Mouse (Mus musculus) cerebellum, adult 11-12 months (tissue): ENCODE results near the gene Bcat1.
"Not testable (repeated sequence)": the region's sequence is repeated elsewhere in the genome, so short reads cannot be mapped to it uniquely, and the experiment has no call there.

Source experiments
- DNase-seq: peaks from one replicate; pipeline ENCODE4 v3.0.0; 2022

The Bcat1 gene

DNA sequence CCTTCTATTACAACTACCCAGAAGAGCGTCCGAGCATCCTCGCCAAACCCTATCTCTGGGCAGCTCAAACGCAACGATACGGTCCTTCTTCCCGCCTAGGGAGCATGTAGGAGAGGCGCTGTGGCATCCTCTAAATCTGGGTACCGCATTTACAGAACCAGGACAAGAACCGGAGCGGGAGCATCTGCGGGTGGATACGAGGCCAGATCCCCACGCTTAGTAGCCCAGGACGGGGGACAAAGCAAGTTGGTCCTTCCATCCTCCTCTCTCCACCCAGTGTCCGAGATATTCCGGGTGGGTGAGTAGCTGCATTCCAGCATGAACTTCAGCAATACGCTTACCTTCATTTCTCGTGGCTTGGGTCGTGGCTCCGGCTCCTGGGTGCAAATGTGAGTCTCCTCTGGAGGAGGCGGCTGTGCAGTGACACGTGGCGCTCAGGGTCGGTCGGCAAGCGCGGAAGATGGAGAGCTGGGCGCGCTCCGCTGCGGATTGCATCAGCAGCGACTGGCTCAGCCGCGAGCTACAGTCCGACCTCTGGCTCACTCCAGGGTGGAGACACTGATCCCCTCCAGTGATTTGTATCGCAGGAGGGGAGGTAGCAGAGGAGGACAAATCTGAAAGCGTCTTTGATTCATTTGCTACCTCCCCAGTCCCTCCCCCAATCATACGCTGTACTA, at the start of gene Bcat1:
Gene Bcat1, minus strand, starts transcription at position 637 of the 677 bp plus-strand sequence.
- DNase-seq: no peak

DNA sequence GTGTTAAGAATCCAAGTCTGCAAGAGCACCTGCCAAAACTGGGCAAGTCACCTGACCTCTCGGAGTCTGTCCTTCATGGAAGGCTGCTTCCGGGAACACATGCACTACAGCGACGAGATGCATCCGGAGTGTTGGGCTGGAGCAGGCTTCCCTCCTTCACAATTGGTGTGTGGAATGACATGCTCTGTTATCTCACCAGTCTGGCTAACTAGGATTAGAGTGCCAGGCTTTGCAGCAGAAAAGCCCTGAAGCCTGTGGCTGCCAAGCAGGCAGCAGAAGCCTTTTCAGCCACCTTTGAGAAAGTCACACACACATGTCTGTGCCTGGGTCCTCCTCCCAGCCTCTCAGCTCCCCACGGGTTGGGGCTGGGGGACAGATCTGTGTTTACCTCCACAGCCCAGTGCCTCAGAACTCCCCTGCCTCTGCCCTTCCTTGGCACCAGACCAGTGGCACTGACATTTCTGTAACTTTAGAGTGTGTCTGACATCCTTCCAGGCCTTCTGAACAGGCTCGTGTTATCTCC, 49.7 kb upstream of the Bcat1 start:
- no peak for DNase-seq

DNA sequence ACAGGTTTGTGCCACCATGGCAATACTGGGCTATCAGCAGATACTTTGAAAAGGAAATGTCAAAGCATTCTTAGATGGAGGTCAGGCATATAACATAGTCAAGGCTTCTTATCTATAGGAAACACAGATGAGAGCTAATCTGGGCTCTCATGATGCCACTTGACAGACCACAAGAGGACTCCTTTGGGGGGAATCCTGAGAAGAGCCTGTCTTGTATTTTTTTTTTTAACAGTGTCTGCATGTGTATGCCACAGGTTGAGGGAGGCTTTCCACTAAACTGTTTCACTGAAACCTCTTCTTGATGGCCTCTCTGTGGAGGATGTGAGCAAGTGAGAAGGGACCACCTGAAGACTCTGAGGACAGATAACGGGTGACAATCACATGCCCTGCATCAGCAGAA, 48.6 kb upstream of the Bcat1 start:
- no peak for DNase-seq

DNA sequence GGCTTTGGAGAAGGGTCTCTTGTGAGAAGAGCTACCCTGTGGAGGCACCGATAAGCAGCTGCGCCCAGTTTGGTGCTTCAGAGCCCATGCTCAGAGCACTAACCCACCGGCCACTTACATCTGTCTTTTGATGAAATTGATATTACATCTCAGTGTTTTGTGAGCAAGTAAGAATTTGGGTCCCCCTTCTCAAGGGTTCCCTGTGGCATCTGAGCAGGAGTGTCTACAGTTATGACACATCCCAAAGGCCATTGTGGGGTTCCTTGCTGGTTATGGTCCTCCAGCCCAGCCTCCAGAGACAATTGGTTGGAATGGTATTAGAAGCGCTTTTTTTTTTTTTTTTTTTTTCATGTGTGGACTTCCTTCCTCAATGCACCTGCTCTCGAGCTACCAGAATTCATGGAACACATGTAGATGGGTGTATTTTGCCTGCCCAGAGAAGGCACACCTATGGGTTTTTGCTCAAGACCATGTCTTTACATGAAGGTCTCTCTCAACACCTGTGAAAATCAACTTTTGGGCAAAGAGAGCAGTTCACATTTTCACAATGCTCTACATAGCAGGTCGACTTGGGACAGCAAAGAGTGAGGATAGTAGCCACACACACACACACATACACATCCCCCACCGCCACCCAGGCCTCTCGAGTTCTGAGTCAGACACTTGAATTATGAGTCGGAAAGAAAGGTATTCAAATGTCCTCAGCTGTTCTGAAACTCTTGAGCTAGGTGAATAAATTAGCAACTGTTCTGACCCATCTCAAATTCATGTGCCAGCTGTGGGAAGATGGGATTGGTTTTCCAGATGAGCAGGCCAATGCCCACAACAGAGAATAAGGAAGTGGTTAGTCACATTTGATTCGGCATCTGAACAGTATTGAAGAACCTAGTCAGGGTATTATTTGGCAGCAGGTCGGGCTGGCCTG, 47.4 kb upstream of the Bcat1 start:
- DNase-seq: no peak

DNA sequence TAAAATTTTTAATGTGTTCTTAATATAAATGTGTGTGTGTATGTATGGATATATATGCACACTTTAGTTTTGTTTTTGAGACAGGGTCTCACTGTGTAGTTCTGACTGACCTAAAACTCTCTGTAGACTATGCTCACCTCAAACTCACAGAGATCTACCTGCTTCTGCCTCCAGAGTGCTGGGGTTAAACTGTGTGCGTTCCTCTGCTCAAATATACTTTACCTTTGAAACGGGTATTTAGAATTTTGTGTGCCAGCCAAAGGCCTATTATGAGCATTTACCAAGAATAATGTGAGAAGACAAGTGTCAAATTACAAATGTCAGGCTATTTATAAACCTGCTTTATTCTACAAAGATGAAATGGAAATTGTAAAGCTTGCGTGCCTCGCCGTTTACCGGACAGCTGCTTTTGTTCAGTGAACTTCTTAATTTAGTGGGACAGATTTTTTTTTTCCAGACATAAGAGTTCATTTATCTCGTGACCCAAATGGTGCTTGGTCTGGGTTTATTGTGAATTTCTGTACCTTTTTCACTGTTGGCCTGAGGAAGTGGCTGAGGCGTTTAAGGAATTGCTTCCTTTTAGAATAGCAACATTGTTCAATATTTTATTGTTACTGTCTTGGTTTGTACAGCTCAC, 46.6 kb upstream of the Bcat1 start:
- no peak for DNase-seq

DNA sequence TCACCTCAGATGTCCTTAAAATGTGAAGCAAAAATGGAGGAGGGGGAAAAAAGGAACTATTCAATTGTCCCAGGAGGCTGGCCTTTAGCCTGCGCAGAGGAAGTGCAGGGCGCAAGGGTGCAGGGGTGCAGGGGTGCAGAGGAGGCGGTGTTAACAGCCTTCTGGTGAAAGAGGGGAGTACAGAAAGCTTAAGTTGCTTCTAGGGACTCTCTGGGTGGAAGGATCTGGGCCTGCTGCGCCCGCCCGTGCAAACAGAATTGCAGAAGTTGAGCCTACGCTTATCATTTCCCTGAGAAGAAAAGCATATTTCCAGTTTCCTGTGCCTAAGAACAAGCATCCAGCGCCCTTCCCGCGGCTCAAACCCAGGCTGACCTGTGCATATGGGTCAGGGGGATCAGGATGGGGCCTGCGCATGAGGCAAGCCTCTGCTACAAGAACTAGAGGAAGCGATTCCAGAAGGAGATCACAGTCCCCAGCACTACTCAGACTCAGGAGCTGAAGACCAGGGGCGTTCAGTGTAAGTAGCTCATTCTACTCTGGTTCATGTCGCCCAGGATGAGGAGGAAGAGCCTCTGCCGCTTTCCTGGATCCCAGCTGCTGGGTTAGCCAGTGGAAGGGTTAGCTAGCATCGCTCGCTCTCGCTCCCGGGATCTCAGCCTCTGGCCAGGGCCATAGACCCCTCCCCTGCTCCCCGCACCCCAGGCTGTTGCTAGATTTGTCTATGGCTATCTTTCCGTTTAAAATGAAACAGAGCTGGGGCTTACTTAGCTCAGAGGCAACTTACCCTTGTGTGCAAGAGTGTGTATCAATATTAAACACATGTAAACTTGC, 45.8 kb upstream of the Bcat1 start:
- no peak for DNase-seq

DNA sequence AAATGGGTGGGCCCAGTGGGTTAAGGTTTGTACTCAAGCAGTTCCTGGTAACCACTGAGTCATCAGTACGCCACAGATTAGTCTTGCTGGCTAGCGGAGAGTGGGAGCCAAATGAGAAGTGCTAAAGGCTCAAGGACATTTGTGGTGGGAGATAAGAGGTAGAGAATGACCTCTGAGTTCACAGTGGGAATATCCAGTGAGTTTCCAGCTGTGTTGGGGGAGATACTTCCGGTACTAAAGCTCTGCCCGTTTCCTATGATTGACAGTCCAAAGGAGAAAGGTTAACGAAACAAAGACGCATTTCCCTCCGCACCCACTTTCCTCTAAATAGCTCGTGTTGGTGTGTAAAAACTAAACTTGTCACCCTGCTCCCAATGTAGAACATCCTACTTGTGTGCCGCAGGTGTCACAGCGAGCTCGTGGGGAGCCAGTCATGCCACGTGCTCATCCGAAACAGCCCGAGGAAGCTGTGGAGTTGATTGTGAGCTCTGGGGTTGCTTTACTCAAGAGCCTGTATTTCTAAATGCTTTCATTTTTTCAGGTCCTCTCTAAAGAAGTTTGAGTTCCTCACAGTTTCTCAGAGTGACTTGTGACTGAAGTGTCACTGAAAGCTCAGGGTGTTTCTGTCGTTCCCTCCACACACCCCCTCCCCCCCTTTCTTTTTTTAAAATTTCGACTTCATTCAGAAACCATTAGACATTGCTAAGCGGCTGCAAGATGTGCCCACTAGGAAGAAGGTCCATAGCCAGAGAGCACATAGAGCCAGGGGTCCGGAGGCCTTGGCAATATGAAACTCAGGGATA, 45.0 kb upstream of the Bcat1 start:
- DNase-seq: no peak

DNA sequence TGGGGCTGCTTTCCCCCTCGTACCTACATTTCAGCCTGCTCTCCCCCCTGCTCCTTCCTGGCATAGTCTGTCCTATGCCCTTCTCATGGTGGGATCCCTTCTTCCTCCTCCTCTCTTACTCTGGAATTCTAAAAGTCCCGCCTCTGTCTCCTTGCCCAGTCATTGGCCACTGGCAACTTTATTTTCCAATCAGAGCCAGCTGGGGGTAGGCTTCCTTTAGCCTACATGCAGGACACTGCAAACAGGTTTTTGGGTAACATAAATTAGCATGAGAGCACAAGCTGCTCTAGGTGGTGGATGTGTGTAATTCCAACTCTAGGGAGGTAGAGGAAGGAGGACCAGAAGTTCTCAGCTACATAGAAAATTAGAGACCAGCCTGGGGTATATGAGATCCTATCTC, 44.1 kb upstream of the Bcat1 start:
- DNase-seq: no peak

DNA sequence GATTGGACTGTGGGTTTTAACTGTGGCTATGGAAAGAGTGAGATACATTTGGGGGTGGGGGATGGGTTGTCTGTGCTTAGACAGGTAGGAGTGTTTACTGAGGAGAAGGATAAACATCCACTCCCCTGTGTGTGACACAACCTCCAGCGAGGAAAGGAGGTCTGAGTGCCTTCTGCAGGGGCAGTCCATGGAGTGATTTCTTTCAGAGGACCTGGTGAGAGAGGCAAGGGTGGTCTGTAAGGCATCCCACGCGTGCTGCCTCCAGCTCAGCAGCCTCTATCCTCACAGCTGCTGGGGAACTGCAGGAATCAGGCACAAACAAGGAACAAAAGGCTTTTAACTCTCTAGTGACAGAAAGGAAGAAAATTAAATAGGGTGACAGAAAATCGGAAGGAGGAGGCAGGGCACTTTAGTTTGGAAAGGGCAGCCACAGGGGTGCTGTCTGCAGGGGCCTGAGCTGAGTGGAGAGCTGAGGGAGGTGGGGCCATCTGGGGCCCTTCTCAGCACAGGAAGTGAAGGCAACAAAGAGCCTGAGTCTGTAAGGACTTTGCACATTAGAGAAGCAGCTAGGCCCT, 40.2 kb upstream of the Bcat1 start:
- DNase-seq: no peak

DNA sequence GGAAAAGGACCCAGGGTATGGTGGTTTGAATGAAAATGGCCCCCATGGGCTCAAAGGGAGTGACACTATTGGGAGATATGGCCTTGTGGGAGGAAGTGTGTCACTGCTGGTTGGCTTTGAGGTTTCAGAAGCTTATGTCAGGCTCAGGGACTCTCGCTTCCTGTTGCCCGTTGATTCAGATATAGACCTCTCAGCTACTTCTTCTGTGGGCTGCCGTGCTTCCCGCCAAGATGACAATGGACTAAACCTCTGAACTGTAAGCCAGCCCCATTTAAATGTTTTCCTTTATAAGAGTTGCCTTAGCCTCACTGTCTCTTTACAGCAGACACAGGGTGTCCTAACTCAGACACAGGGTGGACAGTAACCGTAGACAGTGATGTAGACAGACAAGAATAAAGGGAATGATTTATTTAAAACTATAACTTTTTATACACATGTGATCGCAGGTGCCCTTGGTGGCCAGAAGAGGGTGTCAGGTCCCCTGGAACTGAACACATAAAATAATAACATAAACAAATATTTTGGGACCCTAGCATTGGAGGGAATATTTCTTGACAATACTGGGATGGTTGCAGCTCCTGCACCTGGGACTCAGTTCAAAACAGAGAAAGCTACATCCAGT, 39.6 kb upstream of the Bcat1 start, which contains the start of gene Lrmp:
Gene Lrmp, plus strand, starts transcription at position 178 of the 622 bp plus-strand sequence.
- DNase-seq: no peak

DNA sequence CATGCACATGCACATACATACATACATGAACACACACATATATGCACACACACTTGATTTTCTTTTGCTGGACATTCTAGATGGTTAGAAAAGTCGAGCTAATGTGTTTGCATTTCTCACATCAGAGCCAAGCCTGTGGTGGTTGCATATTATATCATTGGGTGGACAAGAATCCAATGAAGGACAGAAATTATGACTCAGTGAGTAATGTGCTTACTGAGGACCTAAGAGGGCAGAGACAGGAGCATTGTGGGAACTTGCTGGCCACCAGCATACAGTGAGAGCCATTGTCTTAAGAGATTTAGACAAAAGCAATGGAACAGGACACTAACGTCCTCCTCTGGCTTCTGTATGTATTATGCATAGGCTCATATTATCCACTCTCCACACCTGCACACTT, 38.6 kb upstream of the Bcat1 start:
- DNase-seq: no peak

DNA sequence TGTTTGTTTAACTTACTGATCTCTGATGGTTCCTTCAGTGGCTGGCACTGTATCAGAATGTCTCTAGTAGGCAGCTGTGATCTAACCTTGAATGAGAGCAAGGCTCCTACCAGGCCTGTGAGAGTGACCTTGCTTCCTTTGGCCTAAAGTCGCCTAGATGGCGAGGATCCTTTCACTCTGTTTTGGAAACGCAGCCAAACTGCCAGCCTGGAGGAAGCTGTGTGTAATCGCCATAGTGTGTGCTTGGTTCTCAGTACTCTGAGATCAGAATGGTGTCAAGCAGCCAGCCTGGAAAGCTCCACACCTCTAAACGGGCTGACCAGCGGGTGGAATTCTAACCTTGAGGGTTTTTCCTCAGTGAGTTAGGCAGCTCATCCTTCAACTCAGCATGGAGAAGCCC, 36.9 kb upstream of the Bcat1 start:
- DNase-seq: no peak

DNA sequence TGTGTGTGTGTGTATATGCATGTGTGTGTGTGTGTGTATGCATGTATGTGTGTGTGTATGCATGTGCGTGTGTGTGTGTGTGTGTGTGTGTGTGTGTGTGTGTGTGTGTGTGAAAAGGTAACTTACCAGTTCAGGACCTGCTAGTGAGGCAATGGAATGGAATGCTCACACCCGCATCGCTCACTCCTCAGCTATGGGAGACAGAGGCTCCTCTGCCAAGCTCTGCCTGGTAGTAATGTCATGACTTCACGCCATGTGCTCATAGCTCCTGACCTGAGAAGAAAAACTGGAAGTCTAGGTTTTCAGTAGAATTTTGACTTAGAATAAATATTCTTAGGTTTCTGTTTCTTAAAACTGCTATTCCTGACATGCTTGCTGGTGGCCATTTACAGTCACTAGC, 34.8 kb upstream of the Bcat1 start:
- no peak for DNase-seq

DNA sequence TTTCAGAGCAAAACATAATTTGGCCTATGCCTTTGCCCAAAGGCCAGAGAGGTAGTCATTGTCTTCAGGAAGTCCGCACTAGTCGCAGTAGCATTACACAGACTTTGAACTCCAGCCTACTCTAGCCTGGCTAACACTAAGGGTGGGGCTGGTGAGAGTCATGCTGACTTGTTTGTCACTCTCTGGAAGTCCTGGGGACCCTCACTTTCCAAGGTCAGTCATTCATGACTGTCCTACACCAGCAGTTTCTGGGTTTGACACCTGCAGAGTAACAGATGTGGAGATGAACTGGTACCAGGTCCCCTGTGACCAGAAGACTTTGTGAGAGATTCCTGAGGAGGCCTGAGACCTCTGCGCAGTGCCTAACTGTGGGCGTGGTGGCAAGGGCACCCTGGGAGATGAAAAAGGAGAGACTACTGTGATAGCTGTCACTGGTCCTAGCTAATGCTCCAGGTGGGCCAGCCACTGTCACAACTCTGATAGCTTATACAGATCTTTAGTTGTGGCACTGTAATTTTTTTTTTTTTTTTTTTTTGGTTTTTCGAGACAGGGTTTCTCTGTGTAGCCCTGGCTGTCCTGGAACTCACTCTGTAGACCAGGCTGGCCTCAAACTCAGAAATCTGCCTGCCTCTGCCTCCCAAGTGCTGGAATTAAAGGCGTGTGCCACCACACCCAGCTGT, 30.3 kb upstream of the Bcat1 start:
- DNase-seq: no peak

DNA sequence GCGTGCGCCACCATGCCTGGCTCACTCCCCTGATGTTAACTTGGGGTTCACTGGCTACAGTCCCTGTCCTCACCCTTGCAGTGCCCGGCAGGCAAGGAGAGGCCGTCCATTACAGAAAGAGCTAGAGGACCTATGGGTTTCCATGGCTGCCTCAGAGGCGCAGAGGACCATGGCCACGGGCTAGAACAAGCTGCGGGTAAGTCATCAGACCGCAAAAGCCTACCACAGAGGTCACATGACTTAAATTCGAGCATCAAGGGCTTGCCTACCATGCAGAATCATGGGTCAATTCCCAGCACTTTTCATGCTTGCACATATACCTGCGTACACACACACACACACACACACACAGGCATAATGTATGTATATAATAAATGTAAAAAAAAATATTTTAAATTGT, 29.5 kb upstream of the Bcat1 start:
- no peak for DNase-seq

DNA sequence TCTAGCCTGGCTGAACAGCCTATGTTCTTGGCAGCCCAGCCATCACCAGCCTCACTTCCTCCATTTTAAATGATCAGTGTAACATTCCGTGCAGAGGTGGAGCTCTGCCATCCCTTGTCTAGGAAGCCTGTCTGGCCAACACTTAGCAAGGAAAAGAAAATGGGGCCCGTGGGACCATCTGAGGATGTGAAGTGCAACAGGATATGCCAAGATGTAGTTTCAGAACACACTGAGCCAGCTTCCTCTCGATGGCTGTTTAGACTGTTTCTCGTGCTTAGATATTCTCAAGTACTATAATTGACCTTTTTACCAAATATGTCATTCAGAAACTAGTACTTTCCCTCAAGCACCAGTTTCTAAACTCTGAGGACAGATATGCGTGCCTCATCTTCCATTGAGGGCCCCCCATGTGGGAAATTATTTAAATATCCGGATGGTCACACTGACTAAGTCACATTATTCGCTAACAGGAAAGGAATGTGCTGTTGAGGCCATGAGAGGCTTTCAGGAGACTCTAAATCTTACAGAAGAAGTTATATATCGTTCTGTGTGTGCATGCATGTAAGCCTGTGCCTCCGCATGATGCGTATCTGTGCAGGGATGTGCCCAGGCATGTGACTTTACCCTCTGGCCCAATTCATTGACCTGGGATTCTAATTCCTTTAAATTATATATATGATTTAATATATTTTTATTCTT, 28.4 kb upstream of the Bcat1 start:
- DNase-seq: no peak

DNA sequence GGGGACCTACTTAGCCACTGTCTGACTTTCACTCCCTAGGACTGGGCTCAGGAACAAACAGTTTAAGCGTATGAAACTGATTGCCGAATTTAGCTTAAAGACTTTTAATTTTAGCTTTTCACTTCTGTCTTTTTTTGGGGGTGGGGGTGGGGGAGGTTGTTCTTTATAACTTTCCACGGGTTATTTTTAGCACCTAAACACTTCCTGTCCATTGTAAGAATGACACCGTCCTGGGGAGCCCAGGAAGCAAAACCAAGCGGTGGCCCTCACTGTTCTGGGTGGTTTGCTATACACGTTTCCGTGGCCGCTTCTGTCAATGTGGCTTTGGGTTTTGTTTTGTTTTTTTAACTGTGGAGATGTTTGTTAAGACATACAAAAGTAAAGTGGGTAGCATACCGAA, 24.9 kb upstream of the Bcat1 start:
- DNase-seq: no peak

DNA sequence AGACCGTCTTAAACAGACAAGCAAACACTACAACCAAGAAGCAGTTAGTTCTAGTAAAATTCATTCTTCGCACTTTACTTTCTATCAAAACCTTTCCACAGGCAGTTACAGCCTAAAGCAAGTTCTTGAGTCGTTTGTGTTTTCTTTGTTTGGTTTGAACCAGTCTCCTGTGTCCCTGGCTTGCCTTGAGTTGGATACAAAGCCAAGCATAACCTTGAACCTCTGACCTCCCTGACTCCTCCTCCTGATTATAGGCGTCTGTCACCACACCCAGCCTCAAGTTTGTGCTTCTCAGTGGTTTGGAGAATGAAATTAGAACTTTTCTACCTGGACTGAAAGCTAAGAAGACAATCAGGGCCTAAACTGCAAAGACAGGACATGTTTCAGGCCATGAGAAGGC, 18.4 kb upstream of the Bcat1 start:
- DNase-seq: no peak

DNA sequence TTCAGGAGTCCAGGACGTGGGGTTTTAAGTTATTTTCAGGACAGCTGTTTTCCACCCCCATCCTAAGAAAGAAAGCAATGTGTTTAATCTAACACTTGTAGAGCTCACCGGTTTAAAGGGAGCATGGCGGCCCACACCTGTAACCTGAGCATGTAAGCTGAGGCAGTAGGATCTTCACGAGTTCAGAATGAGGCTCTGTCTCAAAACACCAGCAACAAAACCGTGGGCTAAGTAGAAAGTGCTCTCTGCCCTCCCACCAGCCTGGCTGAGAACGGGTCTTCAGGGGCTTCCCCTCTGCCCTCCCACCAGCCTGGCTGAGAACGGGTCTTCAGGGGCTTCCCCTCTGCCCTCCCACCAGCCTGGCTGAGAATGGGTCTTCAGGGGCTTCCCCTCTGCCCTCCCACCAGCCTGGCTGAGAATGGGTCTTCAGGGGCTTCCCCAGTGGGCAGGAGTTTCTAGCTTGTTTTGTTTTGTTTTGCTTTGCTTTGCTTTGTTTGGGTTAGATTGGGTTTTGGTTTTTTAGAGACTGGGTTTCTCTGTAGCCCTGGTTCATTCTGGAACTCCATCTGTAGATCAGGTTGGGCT, 17.1 kb upstream of the Bcat1 start:
- DNase-seq: not testable (repeated sequence)
